Mouse (Mus musculus): ENCODE measurements around the gene Plbd1. TPM values are rescaled to one million over a fixed set of nuclear protein-coding genes. Genes with fewer than 3 reads are reported as not detected.

The Plbd1 gene
- polyA plus RNA-seq, 1 experiment: 22.8 TPM

GRCm38 (mm10) chr6:136612312-136612711 lies 49.4 kb downstream of the Plbd1 start:
- DNase-seq: no peak
- H3K36me3 ChIP-seq (ENCODE audit: control insufficient read depth, insufficient read depth, low read length): peaks cover 2% of the 10 kb centered on the region; the same call in 1 of the 2 replicates
- 98% methylated on average over 3 of the region's 3 CpGs for WGBS

DNA sequence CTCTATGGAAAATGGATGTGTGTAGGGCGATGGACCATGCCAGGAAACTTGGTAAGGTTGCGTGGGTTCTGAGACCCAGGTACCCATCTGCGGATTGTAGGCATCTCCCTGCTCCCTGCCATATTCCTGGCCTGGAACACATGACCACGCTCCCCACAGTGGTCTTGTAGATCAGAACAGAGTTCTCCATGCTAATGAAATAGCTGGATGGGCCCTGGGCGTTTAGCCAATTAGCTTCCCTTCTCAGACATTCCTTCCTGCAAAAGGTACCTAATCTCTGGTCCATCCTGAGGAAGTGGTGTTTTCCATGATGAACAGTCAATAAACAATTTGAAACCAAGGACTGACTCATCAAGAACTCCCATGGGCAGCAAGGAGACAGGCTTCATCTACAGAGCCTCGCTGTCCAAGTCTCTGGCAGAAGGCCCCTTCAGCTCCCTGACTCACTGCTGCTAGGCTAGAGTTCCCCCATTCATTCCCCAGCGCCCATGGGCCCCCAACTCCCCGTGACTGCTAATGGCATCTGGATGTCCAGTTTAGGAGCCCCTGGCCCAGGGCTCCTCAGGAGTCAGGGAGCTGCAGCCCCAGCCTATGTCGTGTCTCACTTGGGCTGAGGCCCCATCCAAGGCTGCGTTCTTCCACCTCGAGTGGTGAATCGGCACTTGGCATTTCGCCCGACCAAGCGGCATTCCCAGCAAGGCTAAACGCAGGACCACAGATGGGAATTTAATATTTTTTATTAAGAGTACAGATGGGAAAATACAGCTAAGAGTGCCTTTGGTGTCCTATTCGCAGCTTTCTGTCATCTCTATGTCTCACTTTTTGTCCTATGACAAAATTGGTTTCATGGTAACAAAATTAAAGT lies 50.1 kb downstream of the Plbd1 start:
- no peaks in the 10 kb centered on the region for H3K4me1 ChIP-seq (ENCODE audit: control insufficient read depth, insufficient read depth, low read length)
- TF ChIP-seq POLR2A (IDR thresholded peaks at IDR 0.05; ENCODE audit: low read depth, low read length) (no peak), CTCF (conservative IDR thresholded peaks at IDR 0.05; ENCODE audit: insufficient read depth, insufficient read length, low read depth, low read length) (no peak)
- H3K27me3 ChIP-seq (replicated peaks; ENCODE audit: control insufficient read depth, insufficient read depth, low read length): no peaks in the 10 kb centered on the region
- H3K36me3 ChIP-seq (ENCODE audit: control insufficient read depth, insufficient read depth, low read length): peaks cover 4% of the 10 kb centered on the region
- 97% methylated on average over 17 of the region's 17 CpGs for WGBS
- H3K4me3 ChIP-seq (ENCODE audit: insufficient read depth, low read depth, low read length): no peak overlapping the region
- DNase-seq: no peak
- H3K27ac ChIP-seq (ENCODE audit: insufficient read depth, low read depth, low read length): no peak overlapping the region

More at GRCm38 (mm10) chr6:136612312-136612711, 49.4 kb downstream of the Plbd1 start:
- TF ChIP-seq POLR2A (IDR thresholded peaks at IDR 0.05; ENCODE audit: low read depth, low read length) (no peak), CTCF (conservative IDR thresholded peaks at IDR 0.05; ENCODE audit: insufficient read depth, insufficient read length, low read depth, low read length) (no peak)
- Histone ChIP-seq H3K4me3 (ENCODE audit: insufficient read depth, low read depth, low read length) (no peak overlapping the region), H3K4me1 (ENCODE audit: control insufficient read depth, insufficient read depth, low read length) (no peaks in the 10 kb centered on the region), H3K27me3 (replicated peaks; ENCODE audit: control insufficient read depth, insufficient read depth, low read length) (no peaks in the 10 kb centered on the region), H3K27ac (ENCODE audit: insufficient read depth, low read depth, low read length) (no peak overlapping the region)

GRCm38 (mm10) chr6:136602601-136603000 lies 59.1 kb downstream of the Plbd1 start:
- no peak for DNase-seq
- WGBS: 82% methylated on average over 7 of the region's 7 CpGs
- Histone ChIP-seq H3K27ac (ENCODE audit: insufficient read depth, low read depth, low read length) (no peak overlapping the region), H3K4me3 (ENCODE audit: insufficient read depth, low read depth, low read length) (no peak overlapping the region), H3K4me1 (ENCODE audit: control insufficient read depth, insufficient read depth, low read length) (no peaks in the 10 kb centered on the region), H3K27me3 (replicated peaks; ENCODE audit: control insufficient read depth, insufficient read depth, low read length) (no peaks in the 10 kb centered on the region), H3K36me3 (ENCODE audit: control insufficient read depth, insufficient read depth, low read length) (peaks cover 12% of the 10 kb centered on the region)
- no peak for TF ChIP-seq CTCF (conservative IDR thresholded peaks at IDR 0.05; ENCODE audit: insufficient read depth, insufficient read length, low read depth, low read length)
- no peak for TF ChIP-seq POLR2A (IDR thresholded peaks at IDR 0.05; ENCODE audit: low read depth, low read length)

- 93% methylated on average over 4 of the region's 4 CpGs for WGBS
- Histone ChIP-seq H3K36me3 (ENCODE audit: control insufficient read depth, insufficient read depth, low read length) (peaks cover 5% of the 10 kb centered on the region), H3K4me1 (ENCODE audit: control insufficient read depth, insufficient read depth, low read length) (no peaks in the 10 kb centered on the region), H3K27ac (ENCODE audit: insufficient read depth, low read depth, low read length) (no peak overlapping the region), H3K4me3 (ENCODE audit: insufficient read depth, low read depth, low read length) (no peak overlapping the region), H3K27me3 (replicated peaks; ENCODE audit: control insufficient read depth, insufficient read depth, low read length) (no peaks in the 10 kb centered on the region)
- TF ChIP-seq POLR2A (IDR thresholded peaks at IDR 0.05; ENCODE audit: low read depth, low read length): no peak
- TF ChIP-seq CTCF (conservative IDR thresholded peaks at IDR 0.05; ENCODE audit: insufficient read depth, insufficient read length, low read depth, low read length): no peak
- no peak for DNase-seq
Observed at GRCm38 (mm10) chr6:136594541-136594940, 67.2 kb downstream of the Plbd1 start.

- Histone ChIP-seq H3K27ac (ENCODE audit: insufficient read depth, low read depth, low read length) (no peak overlapping the region), H3K36me3 (ENCODE audit: control insufficient read depth, insufficient read depth, low read length) (peaks cover 7% of the 10 kb centered on the region), H3K4me3 (ENCODE audit: insufficient read depth, low read depth, low read length) (no peak overlapping the region), H3K4me1 (ENCODE audit: control insufficient read depth, insufficient read depth, low read length) (no peaks in the 10 kb centered on the region), H3K27me3 (replicated peaks; ENCODE audit: control insufficient read depth, insufficient read depth, low read length) (no peaks in the 10 kb centered on the region)
- TF ChIP-seq CTCF (conservative IDR thresholded peaks at IDR 0.05; ENCODE audit: insufficient read depth, insufficient read length, low read depth, low read length) (no peak), POLR2A (IDR thresholded peaks at IDR 0.05; ENCODE audit: low read depth, low read length) (no peak)
- WGBS: 90% methylated on average over 4 of the region's 4 CpGs
- DNase-seq: no peak
Observed at GRCm38 (mm10) chr6:136590739-136591138, 71.0 kb downstream of the Plbd1 start.

DNA sequence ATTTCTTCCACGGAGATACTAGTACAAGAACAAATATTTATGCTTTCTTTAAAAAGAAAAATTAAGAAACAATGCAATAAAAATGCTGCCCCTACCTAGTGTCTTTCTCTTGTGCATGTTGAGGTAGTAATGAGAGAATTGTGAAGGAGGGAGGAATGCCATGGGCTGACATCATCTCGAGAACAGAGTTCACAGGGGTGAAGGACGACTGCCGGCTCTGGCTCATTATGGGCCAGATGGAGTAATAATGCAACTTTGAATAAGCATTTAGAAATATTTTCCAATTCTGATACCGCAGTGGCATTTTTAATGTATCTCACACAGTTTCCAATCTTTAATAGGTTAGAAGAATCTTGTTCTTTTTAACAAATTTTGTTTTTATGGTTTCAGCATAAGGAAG lies 95.7 kb downstream of the Plbd1 start:
- Histone ChIP-seq H3K27ac (ENCODE audit: insufficient read depth, low read depth, low read length) (no peak overlapping the region), H3K27me3 (replicated peaks; ENCODE audit: control insufficient read depth, insufficient read depth, low read length) (no peaks in the 10 kb centered on the region), H3K4me1 (ENCODE audit: control insufficient read depth, insufficient read depth, low read length) (no peaks in the 10 kb centered on the region), H3K4me3 (ENCODE audit: insufficient read depth, low read depth, low read length) (no peak overlapping the region), H3K36me3 (ENCODE audit: control insufficient read depth, insufficient read depth, low read length) (peaks cover 27% of the 10 kb centered on the region)
- WGBS: 86% methylated on average over 5 of the region's 5 CpGs
- no peak for TF ChIP-seq CTCF (conservative IDR thresholded peaks at IDR 0.05; ENCODE audit: insufficient read depth, insufficient read length, low read depth, low read length)
- no peak for DNase-seq

Other genes starting within 250 kb of the Plbd1 start
- 0.90 and 1.3 TPM in 2 replicates for gene E330021D16Rik, start 246.4 kb downstream of the Plbd1 start, polyA plus RNA-seq (2012; rRNA removed)
- gene Atf7ip, start 155.8 kb downstream of the Plbd1 start, polyA plus RNA-seq (2012; rRNA removed): 13.4 and 13.9 TPM in 2 replicates
- 0.01 and 0.02 TPM in 2 replicates for gene Gucy2c, start 119.8 kb upstream of the Plbd1 start, polyA plus RNA-seq (2012; rRNA removed)
- 0.74 and 1.1 TPM in 2 replicates for gene Hist4h4, start 142.5 kb upstream of the Plbd1 start, polyA plus RNA-seq (2012; rRNA removed)
- 262 and 431 TPM in 2 replicates for gene H2afj, start 146.3 kb upstream of the Plbd1 start, polyA plus RNA-seq (2012; rRNA removed)
- 0.99 and 1.3 TPM in 2 replicates for gene BC049715, start 165.7 kb upstream of the Plbd1 start, polyA plus RNA-seq (2012; rRNA removed)
- 28.3 and 28.6 TPM in 2 replicates for gene Wbp11, start 166.3 kb upstream of the Plbd1 start, polyA plus RNA-seq (2012; rRNA removed)
- 0.59 and 0.81 TPM in 2 replicates for gene Smco3, start 173.5 kb upstream of the Plbd1 start, polyA plus RNA-seq (2012; rRNA removed)
- gene Art4, start 195.8 kb upstream of the Plbd1 start, polyA plus RNA-seq (2012; rRNA removed): 4.9 TPM in 2 replicates
- gene Mgp, start 213.9 kb upstream of the Plbd1 start, polyA plus RNA-seq (2012; rRNA removed): 725 and 868 TPM in 2 replicates

Data from kidney, adult 2 months (tissue).